Mouse (Mus musculus) layer of hippocampus, adult 8-10 months (tissue): ENCODE measurements around the gene Klri2. TPM values are rescaled to one million over a fixed set of nuclear protein-coding genes. Genes with fewer than 3 reads are reported as not detected.
"Not testable (repeated sequence)": the region's sequence is repeated elsewhere in the genome, so short reads cannot be mapped to it uniquely, and the experiment has no call there.

Source experiments
- DNase-seq, 2 experiments: peaks; one replicate each; pipeline ENCODE4 v3.0.0; 2022; ENCODE audit warnings: low spot score in 2 of 2
- microRNA-seq, 2 experiments: library from miRNA; unstranded; fragments of <30 nt; microRNA quantifications; one replicate each; pipeline ENCODE4 v1.2.0; 2022
- total RNA-seq, 4 experiments: library from RNA; stranded (reverse); gene quantifications; 2 replicates each; pipeline ENCODE4 v1.2.4; 2022

Klri2 gene
- total RNA-seq, result not detected

GRCm38 (mm10) chr6:129740069-129740721 is at the start of gene Klri2:
TSS of gene Klri2 (minus strand) at chr6:129740484.
- no peak for DNase-seq

- DNase-seq, result not testable (repeated sequence)
These were observed 43.9 kb upstream of the Klri2 start, which contains the start of gene Gm156 for GRCm38 (mm10) chr6:129784170-129784569. TSS of gene Gm156 (minus strand) at chr6:129784270.

- no peak for DNase-seq
These were observed 7.4 kb upstream of the Klri2 start for GRCm38 (mm10) chr6:129747654-129748032.

- no peak for DNase-seq
These were observed 6.9 kb upstream of the Klri2 start for GRCm38 (mm10) chr6:129747016-129747653.

GRCm38 (mm10) chr6:129746151-129746550 is 5.9 kb upstream of the Klri2 start:
- DNase-seq, result no peak

- no peak for DNase-seq
These were observed 3.9 kb downstream of the Klri2 start for GRCm38 (mm10) chr6:129736414-129736813.

GRCm38 (mm10) chr6:129727237-129727636 is 13.0 kb downstream of the Klri2 start:
- no peak for DNase-seq

- no peak for DNase-seq
These were observed 18.9 kb downstream of the Klri2 start for GRCm38 (mm10) chr6:129721390-129721789.

GRCm38 (mm10) chr6:129720487-129720886 is 19.8 kb downstream of the Klri2 start:
- no peak for DNase-seq

GRCm38 (mm10) chr6:129717032-129717431 is 23.3 kb downstream of the Klri2 start, which contains the start of gene Klri1:
TSS of gene Klri1 (minus strand) at chr6:129717132.
- DNase-seq, result no peak

GRCm38 (mm10) chr6:129713566-129713965 is 26.7 kb downstream of the Klri2 start:
- no peak for DNase-seq

GRCm38 (mm10) chr6:129691436-129691835 is 48.8 kb downstream of the Klri2 start:
- DNase-seq, result not testable (repeated sequence)

- DNase-seq, result no peak
These were observed 59.9 kb downstream of the Klri2 start for GRCm38 (mm10) chr6:129680379-129680778.

Small RNA genes lying within 50 kb of the gene (microRNA-seq; reads per million reads assigned to microRNA genes)
- gene Mir680-1, result 0 reads per million in 2 experiments

Other genes with a start within 250 kb of the Klri2 start
- gene Olr1, start 233.3 kb downstream of the Klri2 start, total RNA-seq, result not detected
- not detected for gene Tmem52b, start 227.9 kb downstream of the Klri2 start, total RNA-seq
- gene Gabarapl1, start 207.3 kb downstream of the Klri2 start, total RNA-seq, result 100 to 1,000 TPM; 665 to 765 (median 700) TPM
- gene Klre1, start 162.6 kb downstream of the Klri2 start, total RNA-seq, result not detected
- not detected for gene Klrd1, start 148.7 kb downstream of the Klri2 start, total RNA-seq
- not detected for gene Klrk1, start 116.6 kb downstream of the Klri2 start, total RNA-seq
- gene Klrc3, start 97.1 kb downstream of the Klri2 start, total RNA-seq, result not detected
- gene Klrc2, start 79.8 kb downstream of the Klri2 start, total RNA-seq, result not detected
- not detected for gene Klrc1, start 61.5 kb downstream of the Klri2 start, total RNA-seq
- gene Klri1, start 23.4 kb downstream of the Klri2 start, total RNA-seq, result not detected
- gene Gm156, start 43.8 kb upstream of the Klri2 start, total RNA-seq, result not detected
- not detected for gene Gm17631, start 122.2 kb upstream of the Klri2 start, total RNA-seq
- gene Klra17, start 136.2 kb upstream of the Klri2 start, total RNA-seq, result not detected
- not detected for gene Klra5, start 177.2 kb upstream of the Klri2 start, total RNA-seq